Mouse (Mus musculus): Measurements from ENCODE around the gene Chst7.

The Chst7 gene

GRCm38 (mm10) chrX:20059381-20059971, at the start of gene Chst7:
TSS of gene Chst7 (plus strand) at chrX:20059560.
- peak; percentile 99 for DNase-seq

- DNase-seq = no peak
These were observed 47.1 kb upstream of the Chst7 start for GRCm38 (mm10) chrX:20012211-20012610.

- no peak for DNase-seq
These were observed 38.4 kb upstream of the Chst7 start for GRCm38 (mm10) chrX:20020942-20021341.

GRCm38 (mm10) chrX:20060096-20060768, 872 bp downstream of the Chst7 start:
- peak; percentile 88 for DNase-seq

GRCm38 (mm10) chrX:20060769-20061315, 1.5 kb downstream of the Chst7 start:
- DNase-seq = no peak

GRCm38 (mm10) chrX:20061764-20062480, 2.6 kb downstream of the Chst7 start:
- peak; percentile 83 for DNase-seq

- DNase-seq = peak; percentile 90
These were observed 7.3 kb downstream of the Chst7 start for GRCm38 (mm10) chrX:20066636-20067035.

- DNase-seq = peak; percentile 98
These were observed 10.8 kb downstream of the Chst7 start for GRCm38 (mm10) chrX:20070196-20070595.

- DNase-seq = no peak
These were observed 58.4 kb downstream of the Chst7 start for GRCm38 (mm10) chrX:20117717-20118116.

GRCm38 (mm10) chrX:20125481-20125880, 66.1 kb downstream of the Chst7 start:
- no peak for DNase-seq

- DNase-seq = no peak
These were observed 69.6 kb downstream of the Chst7 start for GRCm38 (mm10) chrX:20128951-20129350.

- DNase-seq = peak; percentile 95
These were observed 70.1 kb downstream of the Chst7 start for GRCm38 (mm10) chrX:20129466-20129865.
